Mouse (Mus musculus) lung, adult 18-20 months (tissue): ENCODE measurements around the gene Itgb3.
A peak's percentile ranks its signal among the peaks of the same experiment; 100 is the strongest.

Experiments
- DNase-seq, 2 experiments: peaks; one replicate each; pipeline ENCODE4 v3.0.0; 2022; ENCODE audit warnings: mixed read lengths in 2 of 2

The Itgb3 gene

DNA sequence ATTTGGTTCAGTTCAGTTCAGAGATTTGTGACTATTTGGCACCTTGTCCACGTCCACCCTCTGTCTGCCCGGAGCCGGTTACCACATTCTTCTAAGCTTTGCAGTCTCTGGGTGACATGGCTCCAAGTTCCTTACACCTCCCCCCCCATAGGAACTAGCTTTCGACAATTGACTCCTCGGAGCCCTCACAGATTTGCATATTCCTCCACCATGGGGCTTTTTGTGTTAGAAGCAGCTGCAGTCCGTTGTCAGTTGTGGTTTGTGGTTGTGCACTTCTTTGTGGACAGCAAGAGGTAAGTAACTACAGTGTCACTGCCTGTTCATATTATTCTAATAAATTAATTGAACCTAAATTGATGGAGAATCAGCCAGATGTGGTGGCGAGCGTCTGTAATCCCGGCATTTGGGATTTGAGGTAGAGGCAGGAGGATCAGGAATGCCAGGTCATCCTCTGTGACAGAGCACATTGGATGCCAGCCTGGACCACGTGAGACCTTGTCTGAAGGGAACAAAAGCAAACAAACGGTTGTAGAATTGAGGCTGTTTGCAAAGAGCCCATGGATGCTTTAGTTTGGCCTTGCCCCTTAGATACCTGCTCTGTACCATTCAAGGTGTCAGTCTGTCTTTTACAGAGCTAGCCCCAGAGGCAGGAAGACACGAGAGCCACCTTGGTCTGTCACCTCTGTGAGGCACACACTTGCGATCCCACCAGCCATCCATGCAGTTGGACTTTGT, 25.0 kb upstream of the Itgb3 start:
- DNase-seq, result no peak

DNA sequence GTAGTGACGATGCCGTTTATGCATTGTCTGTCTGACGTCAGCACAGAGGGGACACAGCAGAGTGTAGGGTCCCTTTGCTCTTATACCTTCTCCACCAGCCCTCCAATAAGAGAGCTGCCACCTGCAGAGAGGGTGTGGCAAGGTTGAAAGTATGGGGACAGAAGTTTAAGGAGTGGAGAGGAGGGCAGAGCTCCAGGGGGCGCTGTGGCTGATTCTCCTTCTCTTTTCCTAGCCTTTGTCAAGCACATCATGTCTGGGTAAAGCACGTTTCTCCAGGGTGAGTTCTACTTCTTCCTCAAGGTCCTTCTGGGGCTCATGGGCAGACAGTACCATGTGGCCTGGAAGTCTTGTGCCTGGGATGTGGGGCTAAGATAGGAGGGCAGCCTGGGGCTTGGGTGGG, 22.3 kb upstream of the Itgb3 start:
- no peak for DNase-seq

DNA sequence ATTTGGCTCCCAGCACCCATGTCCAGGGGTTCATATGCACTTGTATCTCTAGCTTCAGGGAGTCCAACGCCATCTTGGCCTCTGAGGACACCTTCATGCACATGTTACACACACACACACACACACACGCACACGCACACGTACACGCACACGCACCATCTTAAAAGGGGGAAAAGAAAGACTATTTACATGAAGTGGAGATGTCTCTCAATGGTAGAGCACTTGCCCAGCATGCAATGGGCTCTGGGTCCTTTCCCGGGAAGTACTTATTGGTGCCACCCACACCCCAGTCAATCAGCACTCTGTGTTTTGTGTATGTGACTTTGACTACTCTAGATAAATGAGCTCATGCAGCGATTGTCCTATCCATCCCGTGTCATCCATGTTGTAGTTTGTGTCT, 19.9 kb upstream of the Itgb3 start:
- DNase-seq, result no peak

DNA sequence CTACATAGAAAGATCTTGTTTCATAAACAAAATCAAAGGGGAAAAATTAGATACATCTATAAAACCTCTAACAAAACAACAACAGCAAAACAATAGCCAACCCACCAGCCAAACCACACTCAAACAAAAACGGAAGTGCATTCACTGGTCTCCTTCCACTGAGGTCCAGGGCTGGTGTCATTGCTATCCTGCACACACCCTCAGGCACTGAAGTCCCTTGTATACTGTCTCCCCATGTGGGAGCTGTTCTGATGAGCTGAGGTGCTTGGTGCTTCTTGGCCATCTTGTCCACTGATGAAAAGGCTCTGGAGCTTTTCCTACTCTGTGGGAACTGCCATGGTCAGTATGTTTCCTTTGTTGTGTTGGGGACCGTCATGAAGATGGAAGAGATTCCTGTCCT, 19.3 kb upstream of the Itgb3 start:
- no peak for DNase-seq

DNA sequence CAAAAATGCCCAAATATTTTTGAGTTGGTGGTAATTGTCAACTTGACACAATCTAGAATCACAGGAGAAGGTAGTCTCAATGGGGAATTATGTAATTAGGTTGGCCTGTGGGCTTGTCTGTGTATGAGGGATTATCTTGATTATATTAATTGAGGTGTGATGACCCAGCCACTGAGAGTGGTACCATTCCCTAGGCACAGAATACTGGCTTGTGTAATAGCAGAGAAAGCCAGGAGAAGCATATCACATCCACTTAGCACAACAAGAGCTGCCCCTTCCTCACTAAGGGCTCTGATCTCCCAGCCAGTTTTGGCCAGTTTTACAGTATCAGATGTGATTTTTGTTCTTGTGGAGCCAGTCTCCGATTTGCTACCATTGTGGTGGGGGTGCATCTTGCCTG, 18.2 kb upstream of the Itgb3 start:
- DNase-seq, result no peak

DNA sequence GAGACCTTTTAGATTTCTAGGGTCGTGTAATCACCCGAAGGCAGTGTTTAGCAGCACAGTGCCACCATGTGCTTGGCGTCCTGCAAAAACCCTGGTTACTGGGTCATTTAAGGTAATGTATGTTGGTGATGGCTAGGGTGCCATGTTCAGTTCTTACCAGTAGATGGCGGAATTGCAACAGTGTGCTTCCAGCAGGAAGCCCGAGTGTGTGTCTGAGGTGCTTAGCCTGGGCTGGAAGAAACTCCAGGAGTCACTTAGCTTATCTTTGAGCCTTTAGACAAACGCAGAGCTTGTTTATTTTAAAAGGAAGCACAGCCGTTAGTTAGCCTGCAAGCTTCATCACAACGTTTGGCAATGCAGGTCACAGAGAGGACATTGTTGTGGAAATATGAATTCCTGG, 17.7 kb upstream of the Itgb3 start:
- DNase-seq, result peak; percentile 84 to 88

DNA sequence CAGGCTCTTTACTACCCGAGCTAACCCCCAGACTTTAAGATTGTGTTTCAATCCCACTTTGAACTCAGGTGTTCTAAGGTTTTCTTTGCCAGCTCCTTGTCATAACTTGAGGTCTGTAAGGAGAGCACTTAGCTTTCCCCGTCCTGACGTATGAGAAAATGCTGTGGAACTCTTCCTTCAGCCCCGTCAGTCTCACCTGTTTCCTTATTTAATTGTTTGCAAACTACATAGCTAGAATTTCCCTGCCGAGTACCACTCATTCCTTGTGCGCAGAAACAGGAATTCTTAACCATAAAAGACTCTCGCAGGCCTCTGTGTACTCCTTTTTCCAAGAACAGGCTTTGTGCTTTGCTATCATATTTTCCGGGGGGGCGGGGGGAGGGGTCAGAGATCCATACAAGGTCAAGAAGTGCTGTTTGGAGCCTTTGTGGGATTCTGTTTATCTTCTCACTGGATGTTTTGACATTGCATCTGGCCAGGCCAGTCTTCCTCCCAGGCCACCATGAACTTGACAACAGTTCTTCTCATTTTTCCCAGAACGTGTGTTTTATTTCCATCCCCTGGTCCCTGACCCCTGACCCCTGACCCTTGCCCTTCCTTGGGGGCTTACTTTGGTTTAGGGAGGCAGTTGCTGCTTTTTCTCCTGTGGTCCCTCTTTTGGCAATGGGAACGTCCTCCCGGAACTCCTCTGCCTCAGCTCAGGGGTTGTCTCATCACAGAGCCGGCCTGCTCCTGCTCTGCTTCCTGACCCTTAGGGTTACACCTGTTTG, 15.5 kb upstream of the Itgb3 start:
- peak; percentile 27 to 63 for DNase-seq

DNA sequence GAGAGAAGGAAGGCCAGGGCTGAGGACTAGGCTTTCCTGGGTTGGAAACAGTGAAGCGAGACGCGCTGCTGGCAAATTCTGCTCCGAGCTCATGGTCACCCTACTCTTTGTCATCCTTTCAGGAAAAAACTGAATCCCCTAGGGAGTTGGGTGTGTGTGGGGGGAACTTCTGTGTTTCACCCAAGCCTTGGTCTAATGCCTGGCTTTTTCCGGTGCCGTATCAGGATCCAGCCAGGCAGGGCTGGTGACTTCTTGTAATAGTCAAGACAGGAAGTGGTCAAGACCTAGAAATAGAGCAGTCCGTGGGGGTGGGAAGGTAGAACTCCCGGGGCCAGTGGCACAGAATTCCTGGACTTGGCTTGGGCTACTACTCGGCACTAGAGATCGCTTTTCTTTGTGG, 11.4 kb upstream of the Itgb3 start:
- no peak for DNase-seq

DNA sequence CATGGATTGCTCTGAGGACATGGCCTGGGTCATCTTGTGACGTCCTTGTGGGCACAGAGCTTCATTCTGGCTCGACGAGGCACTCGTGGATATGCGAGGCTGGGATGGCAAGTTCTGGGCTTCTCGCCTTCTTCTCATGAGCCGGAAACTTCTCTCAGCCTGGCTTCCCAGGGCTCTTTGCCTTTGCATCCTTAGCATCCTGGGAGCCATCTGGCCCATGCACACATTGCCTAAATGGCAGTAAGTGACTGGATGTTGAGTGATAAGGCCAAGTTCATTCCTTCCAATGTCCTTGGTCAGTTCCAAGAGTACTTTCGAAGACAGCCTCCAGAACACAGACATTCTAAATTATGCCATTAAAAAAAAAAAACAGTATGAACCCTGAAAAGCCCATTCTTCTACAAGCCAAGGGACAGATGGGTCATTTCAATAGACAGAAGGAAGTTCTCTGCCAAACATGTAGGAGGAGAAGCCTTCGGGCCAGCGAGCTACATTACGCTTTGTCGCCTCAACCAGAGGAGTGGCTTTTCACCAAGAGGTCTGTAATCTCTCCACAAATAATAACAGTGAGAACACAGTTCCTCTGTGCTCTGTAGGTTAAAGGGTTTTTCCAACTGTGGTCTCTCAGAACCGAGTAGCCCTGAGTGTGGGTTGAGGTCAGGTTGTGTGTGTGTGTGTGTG, 8.4 kb upstream of the Itgb3 start:
- no peak for DNase-seq

DNA sequence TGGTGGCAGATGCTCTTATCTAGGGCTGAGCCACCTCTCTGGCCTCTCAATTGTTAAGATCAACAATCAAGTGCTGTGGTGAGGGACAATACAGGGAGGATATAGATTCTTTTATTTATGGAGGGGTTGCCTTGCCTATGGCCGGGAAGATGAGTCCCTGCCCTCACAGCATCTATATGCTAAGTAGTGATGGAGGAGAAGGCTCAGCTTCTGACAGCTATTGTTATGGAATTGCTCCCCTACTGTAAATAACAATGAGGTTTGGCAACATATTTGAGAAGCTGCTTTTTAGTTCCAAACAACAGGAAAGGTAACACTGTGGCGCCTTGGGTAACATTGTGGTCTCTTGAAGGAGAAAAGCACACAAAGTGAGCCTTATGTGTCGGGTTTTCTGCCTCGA, 7.1 kb upstream of the Itgb3 start:
- no peak for DNase-seq

DNA sequence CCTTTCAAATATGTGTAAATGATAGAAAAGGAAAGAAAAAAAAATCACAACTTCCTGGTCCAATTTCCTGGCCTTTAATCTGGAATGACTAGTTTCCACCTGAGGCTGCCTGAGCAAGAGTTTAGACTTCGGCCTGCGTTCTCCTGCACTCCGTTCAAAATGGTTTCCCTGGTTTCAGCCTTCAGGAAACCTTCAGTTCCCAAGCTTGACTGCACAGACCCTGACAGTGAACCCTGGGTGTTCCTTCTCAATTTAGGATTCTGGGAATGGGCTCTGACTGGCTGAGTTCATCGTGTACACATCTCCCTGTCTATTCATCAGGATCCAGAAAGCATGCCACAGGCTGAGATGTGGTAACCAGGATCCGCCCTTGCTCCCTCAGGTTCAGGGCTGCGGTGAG, 3.6 kb upstream of the Itgb3 start:
- no peak for DNase-seq

DNA sequence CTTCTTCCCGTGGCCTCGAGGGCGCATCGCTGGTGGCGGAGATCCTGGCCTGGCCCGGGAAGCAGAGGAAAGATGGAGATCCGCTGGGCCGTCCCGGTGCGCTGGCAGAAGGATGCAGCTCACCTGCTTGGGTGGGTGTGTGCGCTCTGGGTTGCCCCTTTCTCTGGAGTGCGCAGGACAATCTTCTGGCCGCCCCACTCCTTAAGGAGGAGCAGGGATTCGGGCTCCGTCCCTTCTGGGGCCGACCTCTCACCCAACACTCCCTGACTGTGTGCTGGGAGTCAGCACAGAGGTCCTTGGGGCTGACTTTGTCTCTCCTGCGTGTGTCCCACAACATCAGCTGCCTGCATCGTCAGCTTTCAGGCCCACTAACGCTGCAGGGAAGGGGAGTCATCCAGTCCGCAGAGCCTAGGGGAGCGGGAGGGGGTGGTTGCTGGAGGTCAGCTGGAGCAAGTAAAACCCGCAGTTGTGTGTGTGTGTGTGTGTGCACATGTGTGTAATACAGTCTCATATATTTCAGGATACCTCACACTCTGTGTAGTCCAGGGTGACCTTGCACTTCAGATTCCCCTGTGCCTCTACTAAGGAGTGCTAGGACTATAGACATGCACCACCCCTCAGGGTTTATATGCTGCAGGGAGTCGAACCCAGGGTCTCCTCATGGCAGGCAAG, 585 bp downstream of the Itgb3 start:
- no peak for DNase-seq

DNA sequence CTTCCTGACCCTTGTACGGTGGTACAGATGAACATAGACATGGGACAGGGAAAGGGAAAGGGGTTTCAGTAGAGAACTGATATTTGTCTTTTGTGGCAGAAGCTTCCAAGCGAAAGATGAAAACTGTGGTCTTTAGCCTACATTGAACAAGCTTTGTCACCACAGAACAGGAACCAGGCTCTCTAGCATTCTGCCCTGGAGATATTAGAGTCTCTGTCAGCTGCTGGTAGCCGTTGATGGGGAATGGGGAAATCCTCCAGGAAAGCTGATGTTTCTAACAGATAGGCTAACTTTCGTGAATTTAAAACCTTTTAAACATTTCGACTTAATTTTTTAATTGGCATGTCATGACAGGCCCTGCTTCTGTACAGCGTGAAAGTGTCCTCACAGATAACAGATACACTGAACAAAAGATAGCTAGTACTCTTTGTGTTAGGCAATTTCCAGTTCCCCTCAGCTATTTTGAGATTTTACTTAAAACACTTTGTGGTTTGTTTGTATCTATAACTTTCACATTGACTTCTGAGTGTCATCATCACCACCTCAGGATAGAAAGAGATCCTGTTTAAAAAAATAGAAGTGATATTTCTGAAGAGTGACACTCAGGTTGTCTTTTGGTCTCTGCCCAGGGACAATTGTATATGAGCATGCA, 1.4 kb downstream of the Itgb3 start:
- DNase-seq, result no peak

DNA sequence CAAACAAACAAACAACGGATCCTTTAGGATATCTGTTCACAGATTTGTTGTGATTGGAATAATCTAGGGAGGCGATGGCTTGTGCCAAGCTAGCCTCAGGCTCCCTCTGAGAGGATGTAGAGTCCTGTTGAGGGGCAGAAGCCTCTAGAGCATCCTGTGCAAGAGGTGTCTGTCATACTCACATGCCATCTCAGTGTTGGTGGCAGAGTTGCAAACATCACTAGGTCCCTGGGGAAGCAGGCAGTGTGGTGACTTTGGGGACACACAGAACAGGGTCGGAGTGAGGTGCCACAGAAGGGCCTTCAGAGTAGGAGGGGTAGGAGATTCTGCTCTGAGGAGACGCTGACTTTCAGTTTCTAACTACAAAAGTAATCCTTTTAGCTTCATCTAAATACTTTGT, 1.9 kb downstream of the Itgb3 start:
- no peak for DNase-seq

DNA sequence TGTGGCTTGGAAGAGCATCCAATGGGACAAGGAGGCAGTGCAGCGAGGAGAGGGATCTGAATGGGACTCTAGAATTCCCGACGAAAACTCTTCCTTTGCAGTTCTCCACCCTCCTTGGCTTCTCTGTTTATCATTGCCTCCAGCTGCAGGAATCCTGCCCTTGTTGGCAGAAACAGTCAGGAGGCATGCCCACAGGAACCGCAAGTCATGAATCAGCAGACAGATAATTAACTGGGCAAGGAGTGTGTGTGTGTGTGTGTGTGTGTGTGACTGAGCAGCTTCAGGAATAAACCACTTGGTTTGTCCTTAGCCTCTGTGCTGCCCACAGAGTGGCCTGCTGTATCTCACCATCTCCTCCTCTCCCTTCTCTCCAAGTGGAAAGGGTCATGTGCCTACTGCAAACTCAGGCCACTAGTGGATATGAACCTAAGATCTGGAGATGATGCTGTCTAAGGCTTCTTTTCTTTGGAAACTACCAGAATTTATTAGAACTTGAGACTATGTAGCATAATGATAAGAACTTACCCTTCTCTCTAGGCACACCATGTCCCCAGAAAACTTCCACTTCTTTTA, 3.9 kb downstream of the Itgb3 start:
- DNase-seq, result peak; percentile 25 to 29

DNA sequence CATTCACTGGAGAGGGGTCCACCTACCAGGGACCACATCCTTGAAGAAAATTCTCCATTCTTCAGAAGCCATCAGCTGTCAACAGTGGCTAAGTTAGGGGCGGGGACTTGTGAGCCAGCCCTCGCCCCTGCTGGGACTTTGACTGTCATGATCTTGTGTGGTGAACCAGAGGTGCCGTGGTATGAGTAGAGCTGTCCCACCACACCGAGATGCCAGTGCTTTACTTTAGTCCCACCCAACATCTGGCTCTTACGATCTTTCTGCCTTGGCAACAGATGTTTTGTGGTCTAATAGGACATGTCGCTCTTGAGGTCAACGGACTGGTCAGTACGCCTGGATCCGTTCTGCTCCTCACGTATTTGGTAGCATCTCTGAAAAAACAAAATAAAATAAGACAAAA, 5.8 kb downstream of the Itgb3 start:
- no peak for DNase-seq

DNA sequence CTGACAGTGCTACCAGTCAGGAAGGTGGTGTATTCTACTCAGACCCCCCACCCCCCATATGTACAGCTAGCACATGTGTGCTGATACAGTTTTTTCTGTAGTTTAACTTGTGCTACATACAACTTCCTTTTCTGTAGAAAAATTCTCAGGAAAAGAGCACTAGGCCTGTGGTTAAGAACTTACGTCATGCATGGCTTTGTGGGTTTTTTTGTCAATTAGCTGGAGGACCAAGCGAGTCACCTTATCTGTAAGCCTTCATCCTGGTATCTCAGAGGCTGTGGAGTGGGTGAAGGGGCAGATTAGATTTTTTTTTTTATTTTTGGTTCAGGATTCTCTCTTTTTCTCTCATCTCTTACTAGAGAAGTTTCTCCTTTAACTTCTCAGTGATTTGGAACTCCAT, 6.3 kb downstream of the Itgb3 start:
- no peak for DNase-seq

DNA sequence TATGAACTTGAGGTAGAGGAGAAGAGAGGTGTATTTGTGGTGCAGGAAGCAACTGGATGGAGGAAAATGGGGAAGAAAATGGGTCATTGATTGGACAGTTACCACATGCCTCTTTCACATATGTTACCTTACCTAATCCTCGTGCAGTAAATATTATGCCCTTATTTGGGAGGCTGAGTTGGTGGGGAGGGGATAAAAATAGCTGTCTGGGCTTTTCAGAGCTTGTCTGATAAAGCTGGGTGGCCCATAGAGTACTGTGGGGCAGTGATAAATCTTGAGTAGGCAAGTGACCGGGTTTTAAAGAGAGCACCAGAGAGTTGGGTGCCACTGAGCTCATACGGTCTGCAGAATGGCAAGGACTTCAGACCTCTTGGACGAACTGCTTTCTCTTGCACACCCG, 8.4 kb downstream of the Itgb3 start:
- no peak for DNase-seq

DNA sequence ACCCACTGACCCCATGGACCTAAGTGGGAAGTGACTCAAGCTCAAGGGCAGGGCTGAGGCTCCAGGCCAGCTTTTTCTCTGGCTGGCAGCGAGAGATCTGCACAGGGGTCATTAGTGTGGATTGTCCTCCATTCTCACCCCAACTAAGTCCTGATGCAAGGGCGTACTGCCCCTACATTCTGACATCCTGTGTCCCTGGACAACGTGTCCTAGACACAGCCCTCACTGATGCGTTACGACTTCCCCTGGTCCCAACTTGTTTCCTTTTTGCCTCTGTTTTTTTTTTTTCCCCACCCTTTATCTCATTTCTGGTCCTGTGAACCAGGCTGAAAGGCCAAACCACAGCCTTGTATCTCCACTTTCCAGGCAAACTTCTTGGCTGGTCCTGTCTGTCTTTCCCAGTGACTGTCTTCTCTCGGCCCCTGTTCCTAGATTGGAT, 10.9 kb downstream of the Itgb3 start:
- peak; percentile 30 to 37 for DNase-seq

DNA sequence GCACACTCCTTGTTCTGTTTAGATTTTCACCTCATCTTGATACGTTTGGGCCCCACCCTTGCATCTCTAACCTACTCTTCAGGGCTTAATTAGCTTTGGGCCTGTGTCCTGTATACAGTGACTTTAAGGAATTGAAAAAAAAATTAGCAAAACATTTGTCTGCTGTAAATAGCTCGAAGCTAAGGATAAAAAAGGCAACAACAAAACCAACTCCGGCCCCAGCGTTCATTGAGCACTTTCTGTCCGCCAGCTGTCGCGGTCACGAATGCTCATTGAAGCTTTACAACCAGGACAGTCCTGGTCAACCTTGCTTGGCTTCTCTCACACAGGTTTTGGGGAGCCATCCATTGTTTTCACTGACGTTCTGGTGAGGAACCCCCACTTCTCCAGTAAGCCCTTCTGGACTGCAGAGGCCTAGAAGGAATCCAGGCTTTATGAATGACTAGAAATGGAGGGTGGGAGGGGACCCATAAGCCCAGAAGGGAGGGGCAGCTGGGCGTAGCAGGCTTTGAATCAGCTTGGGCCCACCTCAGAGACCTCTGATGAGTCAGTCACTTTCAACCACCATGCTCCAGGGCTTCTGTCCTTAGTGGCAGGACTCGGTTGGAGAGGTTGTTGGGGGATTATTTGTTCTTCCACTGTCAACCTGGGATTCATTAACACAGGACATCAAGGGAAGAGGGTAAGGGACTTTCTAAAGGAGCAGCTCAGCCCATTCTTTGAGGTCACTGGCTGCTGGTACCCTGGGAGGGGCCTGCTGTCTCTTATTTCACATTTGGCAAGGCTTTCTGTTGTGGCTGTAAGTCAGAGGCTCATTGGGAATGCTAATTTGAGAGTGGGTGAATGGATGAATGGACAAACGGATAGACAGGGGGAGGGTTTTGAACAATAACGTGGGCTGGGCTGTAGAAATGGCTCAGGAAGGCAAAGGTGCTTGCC, 11.6 kb downstream of the Itgb3 start:
- no peak for DNase-seq
